Mouse (Mus musculus) activated CD4-positive, CD25-positive, alpha-beta regulatory T cell, adult 4 months (primary cell): Measurements from ENCODE around the gene Auts2. TPM values are rescaled to one million over a fixed set of nuclear protein-coding genes. Genes with fewer than 3 reads are reported as not detected.

Source experiments
- ATAC-seq: one replicate; pipeline ENCODE4 v1.8.0; 2017
- polyA plus RNA-seq, 2 experiments: library from polyadenylated mRNA; unstranded; fragments of 100-300 nt; shearing (Covaris generic); gene quantifications; one replicate each; pipeline ENCODE4 v1.2.1; 2017

The Auts2 gene
- polyA plus RNA-seq, 2 experiments from 2014 or later: 0.26 TPM; not detected in 1

GRCm38 (mm10) chr5:131873116-131873515 is 670.0 kb downstream of the Auts2 start:
- ATAC-seq: no peak

GRCm38 (mm10) chr5:131869711-131870499 is 673.2 kb downstream of the Auts2 start:
- no peak for ATAC-seq

- ATAC-seq: no peak
Observed at GRCm38 (mm10) chr5:131865200-131865599, 677.9 kb downstream of the Auts2 start.

- ATAC-seq: no peak
Observed at GRCm38 (mm10) chr5:131857976-131858375, 685.2 kb downstream of the Auts2 start.

GRCm38 (mm10) chr5:131855358-131855757 is 687.8 kb downstream of the Auts2 start:
- no peak for ATAC-seq

GRCm38 (mm10) chr5:131851597-131852453 is 691.3 kb downstream of the Auts2 start:
- no peak for ATAC-seq

GRCm38 (mm10) chr5:131850632-131851335 is 692.4 kb downstream of the Auts2 start:
- no peak for ATAC-seq

GRCm38 (mm10) chr5:131849644-131850043 is 693.5 kb downstream of the Auts2 start:
- no peak for ATAC-seq

- ATAC-seq: no peak
Observed at GRCm38 (mm10) chr5:131844519-131844800, 698.7 kb downstream of the Auts2 start.

GRCm38 (mm10) chr5:131843766-131844518 is 699.2 kb downstream of the Auts2 start:
- ATAC-seq: no peak

GRCm38 (mm10) chr5:131839657-131840315 is 703.4 kb downstream of the Auts2 start:
- ATAC-seq: no peak

GRCm38 (mm10) chr5:131839023-131839422 is 704.1 kb downstream of the Auts2 start:
- ATAC-seq: no peak

- ATAC-seq: no peak
Observed at GRCm38 (mm10) chr5:131838064-131838463, 705.1 kb downstream of the Auts2 start.

GRCm38 (mm10) chr5:131836014-131836735 is 707.0 kb downstream of the Auts2 start:
- ATAC-seq: no peak

GRCm38 (mm10) chr5:131832891-131833876 is 710.0 kb downstream of the Auts2 start:
- ATAC-seq: no peak

- ATAC-seq: no peak
Observed at GRCm38 (mm10) chr5:131830111-131830510, 713.0 kb downstream of the Auts2 start.

- ATAC-seq: no peak
Observed at GRCm38 (mm10) chr5:131829248-131829647, 713.9 kb downstream of the Auts2 start.

GRCm38 (mm10) chr5:131828607-131829006 is 714.5 kb downstream of the Auts2 start:
- ATAC-seq: no peak

GRCm38 (mm10) chr5:131826362-131827261 is 716.5 kb downstream of the Auts2 start:
- ATAC-seq: no peak
